Comparison of ENCODE assay signal across 8 mouse cellular contexts in genomic region chr11:6415551-6416404, GRCm38 (mm10). TPM values are rescaled to one million over a fixed set of nuclear protein-coding genes. Genes with fewer than 3 reads are reported as not detected.
DNase-seq lines count a peak whose midpoint lies in the region; ATAC-seq lines count a peak whose summit lies in the region.

No protein-coding gene starts in this region.

- ATAC-seq in intestine, embryonic 14.5 days (replicated peaks; ENCODE audit: low FRiP score, low TSS enrichment, low read depth): peak; percentile 94
- ATAC-seq in megakaryocyte progenitor cell, adult 5-6 weeks (replicated peaks; ENCODE audit: poor library complexity): peak; percentile 64

- peaks cover 16% of the 10 kb centered on the region for H3K4me1 ChIP-seq in intestine, embryonic 14.5 days (replicated peaks; ENCODE audit: control insufficient read depth, insufficient read depth, low read length)

- H3K4me3 ChIP-seq in intestine, embryonic 14.5 days (ENCODE audit: low read depth, low read length): peak overlapping the region; percentile 97

- DNase-seq in adrenal gland, adult 18-20 months (ENCODE audit: low spot score in 2 of 2): peak; percentile 99
- peak; percentile 97 for DNase-seq in embryo, embryonic 10.5 days (ENCODE audit: low spot score)
- DNase-seq in gastrocnemius, postnatal 14 days: peak; percentile 97
- peak; percentile 100 for DNase-seq in intestine, embryonic 14.5 days (ENCODE audit: low spot score)
- peak; percentile 97 to 98 for DNase-seq in left cerebral cortex, postnatal 10 days (ENCODE audit: extremely low spot score in 1 of 2, low spot score in 2 of 2)
- peak; percentile 98 to 99 for DNase-seq in right cerebral cortex, postnatal 10 days (ENCODE audit: low spot score in 2 of 2)
- peak; percentile 98 for DNase-seq in urinary bladder, postnatal 14 days (ENCODE audit: low spot score)

- H3K27ac ChIP-seq in intestine, embryonic 14.5 days (ENCODE audit: low read depth): peak overlapping the region; percentile 95

- peaks cover 37% of the 10 kb centered on the region for H3K36me3 ChIP-seq in intestine, embryonic 14.5 days (ENCODE audit: control insufficient read depth, insufficient read depth, low read length)

- H3K4me2 ChIP-seq in intestine, embryonic 14.5 days (ENCODE audit: low read length): peak overlapping the region; percentile 100

- peak overlapping the region; percentile 99 for H3K9ac ChIP-seq in intestine, embryonic 14.5 days (ENCODE audit: low read length)

- no peaks in the 10 kb centered on the region for H3K9me3 ChIP-seq in intestine, embryonic 14.5 days (ENCODE audit: control insufficient read depth, low read length)

- intact Hi-C loops in gastrocnemius, postnatal 14 days (cut with DNase I; ENCODE audit: low total_unique reads): no loop called here
- intact Hi-C loops in left cerebral cortex, postnatal 10 days (cut with DNase I): no loop called here

- WGBS in intestine, embryonic 14.5 days: under 1% methylated on average over 88 of the region's 102 CpGs

- no peaks in the 10 kb centered on the region for H3K27me3 ChIP-seq in intestine, embryonic 14.5 days (replicated peaks; ENCODE audit: control insufficient read depth, insufficient read depth, low read length)

RNA-seq across cellular contexts. Expression of gene Ppia, which starts 0.5 kb away (rescaled TPM):
- total RNA-seq in adrenal gland, adult 18-20 months (2021): 1,000 to 10,000 TPM; 1,645 to 1,705 TPM
- total RNA-seq in gastrocnemius, postnatal 14 days (2021): 100 to 1,000 TPM; 427 to 511 TPM
- polyA plus RNA-seq in intestine, embryonic 14.5 days (2014; fragmentation: Nextera tagmentation; extraction: Ambion mirVana): 5,694 and 5,748 TPM in 2 replicates
- total RNA-seq in left cerebral cortex, postnatal 10 days (2021): 1,000 to 10,000 TPM; 2,299 to 2,355 TPM
- 5,512 and 5,729 TPM in 2 replicates for total RNA-seq in megakaryocyte progenitor cell, adult 5-6 weeks (2015)
- total RNA-seq in megakaryocyte progenitor cell, adult 5-6 weeks (2017): 1,825 and 2,581 TPM in 2 replicates

RNA-seq across cellular contexts. Expression of gene Zmiz2, which starts 26.9 kb away (rescaled TPM):
- total RNA-seq in adrenal gland, adult 18-20 months (2021): 10 to 100 TPM; 48.8 to 51.2 TPM
- 10 to 100 TPM; 28.9 to 30.2 TPM for total RNA-seq in gastrocnemius, postnatal 14 days (2021)
- 14.0 and 14.2 TPM in 2 replicates for polyA plus RNA-seq in intestine, embryonic 14.5 days (2014; fragmentation: Nextera tagmentation; extraction: Ambion mirVana)
- total RNA-seq in left cerebral cortex, postnatal 10 days (2021): 100 to 1,000 TPM; 199 to 203 TPM
- 40.9 and 42.0 TPM in 2 replicates for total RNA-seq in megakaryocyte progenitor cell, adult 5-6 weeks (2015)
- 8.2 and 11.9 TPM in 2 replicates for total RNA-seq in megakaryocyte progenitor cell, adult 5-6 weeks (2017)

RNA-seq across cellular contexts. Expression of gene H2afv, which starts 28.5 kb away (rescaled TPM):
- total RNA-seq in adrenal gland, adult 18-20 months (2021): 10 to 100 TPM; 46.1 to 49.3 TPM
- total RNA-seq in gastrocnemius, postnatal 14 days (2021): 10 to 100 TPM; 41.3 to 46.3 TPM
- 510 and 552 TPM in 2 replicates for polyA plus RNA-seq in intestine, embryonic 14.5 days (2014; fragmentation: Nextera tagmentation; extraction: Ambion mirVana)
- 10 to 100 TPM; 26.6 to 28.9 TPM for total RNA-seq in left cerebral cortex, postnatal 10 days (2021)
- 174 and 176 TPM in 2 replicates for total RNA-seq in megakaryocyte progenitor cell, adult 5-6 weeks (2015)
- total RNA-seq in megakaryocyte progenitor cell, adult 5-6 weeks (2017): 134 and 144 TPM in 2 replicates

RNA-seq across cellular contexts. Expression of gene Purb, which starts 59.9 kb away (rescaled TPM):
- 10 to 100 TPM; 61.3 to 65.6 TPM for total RNA-seq in adrenal gland, adult 18-20 months (2021)
- total RNA-seq in gastrocnemius, postnatal 14 days (2021): 10 to 100 TPM; 28.5 to 37.4 TPM
- polyA plus RNA-seq in intestine, embryonic 14.5 days (2014; fragmentation: Nextera tagmentation; extraction: Ambion mirVana): 25.7 and 26.2 TPM in 2 replicates
- total RNA-seq in left cerebral cortex, postnatal 10 days (2021): 100 to 1,000 TPM; 276 to 277 TPM
- total RNA-seq in megakaryocyte progenitor cell, adult 5-6 weeks (2015): 51.3 and 53.0 TPM in 2 replicates
- 38.3 and 40.5 TPM in 2 replicates for total RNA-seq in megakaryocyte progenitor cell, adult 5-6 weeks (2017)

Comparison
In these comparisons a context has a peak if more than half of its experiments do, and no peak if none do; other contexts are left out.
1. Peak in every context shown above with its lines: DNase-seq, ATAC-seq, H3K4me3 ChIP-seq and H3K27ac ChIP-seq.